Mouse (Mus musculus) heart, adult 2 months (tissue): ENCODE measurements around the gene Tshz2. TPM values are rescaled to one million over a fixed set of nuclear protein-coding genes. Genes with fewer than 3 reads are reported as not detected.

Source experiments
- DNase-seq, 2 experiments: peaks; one replicate each; pipeline ENCODE4 v3.0.0; 2021
- H3K27ac ChIP-seq: fragments of 200-600 bp; 2 replicates; pipeline ENCODE4 v1.8.1; 2022
- H3K27me3 ChIP-seq: fragments of 200-500 bp; 2 replicates; pipeline ENCODE4 v1.6.1; 2012; ENCODE audit warnings: mild to moderate bottlenecking, low read length, inconsistent platforms, mixed read lengths; ENCODE audit not compliant: control insufficient read depth, insufficient read depth
- H3K36me3 ChIP-seq: fragments of 200-500 bp; 2 replicates; pipeline ENCODE4 v1.6.1; 2012; ENCODE audit warnings: low read length, inconsistent platforms; ENCODE audit not compliant: control insufficient read depth, insufficient read depth
- H3K4me1 ChIP-seq: fragments of 200-500 bp; 2 replicates; pipeline ENCODE4 v1.6.1; 2011; ENCODE audit warnings: low read length; ENCODE audit not compliant: control insufficient read depth, insufficient read depth
- H3K4me3 ChIP-seq: fragments of 200-600 bp; 2 replicates; pipeline ENCODE4 v1.8.1; 2022
- H3K79me2 ChIP-seq: fragments of 200-500 bp; replicated peaks from 2 replicates; pipeline ENCODE4 v1.6.1; 2012; ENCODE audit warnings: mild to moderate bottlenecking, inconsistent platforms, low read length, moderate library complexity, mixed read lengths; ENCODE audit not compliant: control insufficient read depth, insufficient read depth
- H3K9ac ChIP-seq: fragments of 200-500 bp; 2 replicates; pipeline ENCODE4 v1.6.1; 2012; ENCODE audit warnings: low read depth, mild to moderate bottlenecking, control low read depth, inconsistent platforms, low read length, mixed read lengths
- CTCF ChIP-seq: fragments of 200-600 bp; IDR thresholded peaks from 2 replicates; pipeline ENCODE4 v1.8.1; 2022; ENCODE audit warnings: antibody characterized with exemption, mild to moderate bottlenecking, moderate library complexity
- EP300 ChIP-seq: fragments of 200-500 bp; IDR thresholded peaks from 2 replicates; pipeline ENCODE4 v1.6.1; 2011; ENCODE audit warnings: low read depth, low read length, control low read depth; ENCODE audit not compliant: insufficient read depth
- POLR2A ChIP-seq: fragments of 200-500 bp; IDR thresholded peaks from 2 replicates; pipeline ENCODE4 v1.6.1; 2011; ENCODE audit warnings: mild to moderate bottlenecking, low read depth, low read length, control low read depth; ENCODE audit not compliant: insufficient read depth
- WGBS: fragments of 180-500 bp; shearing (Covaris S2); methylation state at CpG from one replicate; pipeline ENCODE4 v1.1.7; 2018; 5-methylcytosine and 5-hydroxymethylcytosine counted together
- intact Hi-C: fragments of 180-260 bp; cut with DNase I; formaldehyde crosslinking; loops from one replicate; pipeline ENCODE4 v1.15.1; 2025
- polyA plus RNA-seq: library from polyadenylated mRNA; depleted of rRNA; stranded (reverse); fragments of >200 nt; gene quantifications from 2 replicates; pipeline ENCODE4 v1.2.3, GENCODE M21; 2012
- total RNA-seq, 2 experiments: library from RNA; stranded (reverse); gene quantifications; 2 replicates each; pipeline ENCODE4 v1.2.3; 2021

The Tshz2 gene
- total and polyA plus RNA-seq, 3 experiments = 8.2 to 12.9 (median 12.1) TPM

- TF ChIP-seq EP300 = no peak
- TF ChIP-seq CTCF = no peak
- no peak for TF ChIP-seq POLR2A
- Histone ChIP-seq H3K79me2 (no peaks in the 10 kb centered on the region), H3K4me1 (peaks cover 13% of the 10 kb centered on the region), H3K27me3 (no peaks in the 10 kb centered on the region), H3K36me3 (no peaks in the 10 kb centered on the region), H3K27ac (peak overlapping the region; percentile 55), H3K4me3 (no peak overlapping the region), H3K9ac (no peak overlapping the region)
- 88% methylated on average over 26 of the region's 26 CpGs for WGBS
- no peak for DNase-seq
- intact Hi-C loops = no loop called here
Measured at GRCm38 (mm10) chr2:169735475-169736406, 102.9 kb downstream of the Tshz2 start.

- no peak for DNase-seq
- H3K36me3 ChIP-seq = no peaks in the 10 kb centered on the region
- no peaks in the 10 kb centered on the region for H3K27me3 ChIP-seq
- WGBS = 95% methylated on average over 10 of the region's 10 CpGs
- no peaks in the 10 kb centered on the region for H3K4me1 ChIP-seq
- no peak overlapping the region for H3K27ac ChIP-seq
- TF ChIP-seq POLR2A (no peak), EP300 (no peak), CTCF (no peak)
- H3K9ac ChIP-seq = no peak overlapping the region
- no peaks in the 10 kb centered on the region for H3K79me2 ChIP-seq
- intact Hi-C loops = no loop called here
- H3K4me3 ChIP-seq = no peak overlapping the region
Measured at GRCm38 (mm10) chr2:169740996-169741395, 108.2 kb downstream of the Tshz2 start.

GRCm38 (mm10) chr2:169742791-169743190 is 110.0 kb downstream of the Tshz2 start:
- no peaks in the 10 kb centered on the region for H3K4me1 ChIP-seq
- no peak for DNase-seq
- H3K36me3 ChIP-seq = no peaks in the 10 kb centered on the region
- H3K79me2 ChIP-seq = no peaks in the 10 kb centered on the region
- intact Hi-C loops = no loop called here
- H3K27ac ChIP-seq = no peak overlapping the region
- TF ChIP-seq CTCF = no peak
- H3K27me3 ChIP-seq = no peaks in the 10 kb centered on the region
- WGBS = 76% methylated on average over 2 of the region's 2 CpGs
- H3K4me3 ChIP-seq = no peak overlapping the region
- no peak overlapping the region for H3K9ac ChIP-seq

GRCm38 (mm10) chr2:169743294-169743693 is 110.5 kb downstream of the Tshz2 start:
- intact Hi-C loops = no loop called here
- no peak for DNase-seq
- 88% methylated on average over 6 of the region's 6 CpGs for WGBS

GRCm38 (mm10) chr2:169743910-169744309 is 111.1 kb downstream of the Tshz2 start:
- Histone ChIP-seq H3K79me2 (no peaks in the 10 kb centered on the region), H3K4me3 (no peak overlapping the region), H3K27ac (no peak overlapping the region), H3K9ac (no peak overlapping the region), H3K4me1 (peaks cover 3% of the 10 kb centered on the region), H3K27me3 (no peaks in the 10 kb centered on the region), H3K36me3 (no peaks in the 10 kb centered on the region)
- no peak for DNase-seq
- no peak for TF ChIP-seq POLR2A
- 77% methylated on average over 4 of the region's 4 CpGs for WGBS
- intact Hi-C loops = loop anchor here (2.0 kb wide), 1 partner anchor 13 kb away; no protein-coding TSS in a partner anchor

More at GRCm38 (mm10) chr2:169743294-169743693, 110.5 kb downstream of the Tshz2 start:
- no peak for TF ChIP-seq EP300
- no peak for TF ChIP-seq POLR2A
- no peak for TF ChIP-seq CTCF
- no peaks in the 10 kb centered on the region for H3K27me3 ChIP-seq
- no peaks in the 10 kb centered on the region for H3K36me3 ChIP-seq
- no peaks in the 10 kb centered on the region for H3K4me1 ChIP-seq
- no peak overlapping the region for H3K9ac ChIP-seq
- no peak overlapping the region for H3K27ac ChIP-seq
- no peak overlapping the region for H3K4me3 ChIP-seq
- no peaks in the 10 kb centered on the region for H3K79me2 ChIP-seq

GRCm38 (mm10) chr2:169747114-169747642 is 114.4 kb downstream of the Tshz2 start:
- Histone ChIP-seq H3K9ac (no peak overlapping the region), H3K4me1 (peaks cover 7% of the 10 kb centered on the region), H3K79me2 (no peaks in the 10 kb centered on the region), H3K4me3 (no peak overlapping the region), H3K27ac (no peak overlapping the region), H3K36me3 (peaks cover 2% of the 10 kb centered on the region), H3K27me3 (no peaks in the 10 kb centered on the region)
- TF ChIP-seq CTCF = no peak
- TF ChIP-seq EP300 = no peak
- no peak for TF ChIP-seq POLR2A
- no peak for DNase-seq
- intact Hi-C loops = no loop called here
- 55% methylated on average over 7 of the region's 7 CpGs for WGBS
